Mouse (Mus musculus) macrophage (primary cell): ENCODE results near the gene Cysltr2. TPM values are rescaled to one million over a fixed set of nuclear protein-coding genes. Genes with fewer than 3 reads are reported as not detected.

ENCODE experiments used
- H3K27ac ChIP-seq: fragments of 350-480 bp; formaldehyde crosslinking; 2 replicates; pipeline ENCODE4 v1.9.0; 2021
- H3K36me3 ChIP-seq: fragments of 350-480 bp; formaldehyde crosslinking; 2 replicates; pipeline ENCODE4 v1.9.0; 2021; ENCODE audit errors: inconsistent target
- H3K4me3 ChIP-seq: fragments of 350-480 bp; formaldehyde crosslinking; 2 replicates; pipeline ENCODE4 v1.9.0; 2021; ENCODE audit errors: inconsistent target
- H3K79me2 ChIP-seq: fragments of 350-480 bp; formaldehyde crosslinking; 2 replicates; pipeline ENCODE4 v1.9.0; 2021; ENCODE audit errors: inconsistent target
- WGBS: methylation state at CpG from one replicate; pipeline ENCODE4 v1.1.7; 2026; ENCODE audit warnings: inconsistent platforms; ENCODE audit not compliant: missing documents; 5-methylcytosine and 5-hydroxymethylcytosine counted together
- polyA plus RNA-seq: library from polyadenylated mRNA; stranded (reverse); fragments of 250-400 nt; gene quantifications from 3 replicates; pipeline ENCODE4 v1.2.4, GENCODE M21; 2018; ENCODE audit warnings: inconsistent platforms

Cysltr2 gene
- polyA plus RNA-seq, 1 experiment from 2014 or later: 2.3 TPM

GRCm38 (mm10) chr14:73031218-73031617 lies 17.7 kb downstream of the Cysltr2 start:
- Histone ChIP-seq H3K79me2 (no peaks in the 10 kb centered on the region), H3K4me3 (no peak overlapping the region), H3K36me3 (no peaks in the 10 kb centered on the region), H3K27ac (no peak overlapping the region)
- 83% methylated on average over 3 of the region's 3 CpGs for WGBS

GRCm38 (mm10) chr14:73017272-73017671 lies 31.6 kb downstream of the Cysltr2 start:
- no peak overlapping the region for H3K4me3 ChIP-seq
- H3K27ac ChIP-seq: no peak overlapping the region
- no peaks in the 10 kb centered on the region for H3K36me3 ChIP-seq
- WGBS: 90% methylated on average over 3 of the region's 3 CpGs
- no peaks in the 10 kb centered on the region for H3K79me2 ChIP-seq

GRCm38 (mm10) chr14:73015386-73015785 lies 33.5 kb downstream of the Cysltr2 start:
- Histone ChIP-seq H3K4me3 (no peak overlapping the region), H3K27ac (no peak overlapping the region), H3K36me3 (no peaks in the 10 kb centered on the region), H3K79me2 (no peaks in the 10 kb centered on the region)
- 95% methylated on average over 6 of the region's 6 CpGs for WGBS

- 83% methylated on average over 9 of the region's 9 CpGs for WGBS
These were observed 35.0 kb downstream of the Cysltr2 start for GRCm38 (mm10) chr14:73013723-73014544.

GRCm38 (mm10) chr14:73001814-73002213 lies 47.1 kb downstream of the Cysltr2 start:
- H3K27ac ChIP-seq: no peak overlapping the region
- no peaks in the 10 kb centered on the region for H3K79me2 ChIP-seq
- no peak overlapping the region for H3K4me3 ChIP-seq
- no peaks in the 10 kb centered on the region for H3K36me3 ChIP-seq
- 98% methylated on average over 4 of the region's 4 CpGs for WGBS

More at GRCm38 (mm10) chr14:73013723-73014544, 35.0 kb downstream of the Cysltr2 start:
- no peak overlapping the region for H3K27ac ChIP-seq
- H3K4me3 ChIP-seq: no peak overlapping the region
- H3K36me3 ChIP-seq: no peaks in the 10 kb centered on the region
- no peaks in the 10 kb centered on the region for H3K79me2 ChIP-seq

- H3K4me3 ChIP-seq: no peak overlapping the region
- H3K79me2 ChIP-seq: no peaks in the 10 kb centered on the region
- WGBS: 54% methylated on average over 10 of the region's 10 CpGs
- H3K36me3 ChIP-seq: no peaks in the 10 kb centered on the region
- H3K27ac ChIP-seq: no peak overlapping the region
These were observed 48.6 kb downstream of the Cysltr2 start for GRCm38 (mm10) chr14:73000325-73000724.

- WGBS: 96% methylated on average over 5 of the region's 6 CpGs
These were observed 50.8 kb downstream of the Cysltr2 start for GRCm38 (mm10) chr14:72998111-72998510.

GRCm38 (mm10) chr14:72986044-72986443 lies 62.9 kb downstream of the Cysltr2 start:
- Histone ChIP-seq H3K36me3 (no peaks in the 10 kb centered on the region), H3K27ac (no peak overlapping the region), H3K79me2 (no peaks in the 10 kb centered on the region), H3K4me3 (no peak overlapping the region)
- WGBS: 92% methylated on average over 2 of the region's 2 CpGs

More at GRCm38 (mm10) chr14:72998111-72998510, 50.8 kb downstream of the Cysltr2 start:
- Histone ChIP-seq H3K79me2 (no peaks in the 10 kb centered on the region), H3K4me3 (no peak overlapping the region), H3K36me3 (no peaks in the 10 kb centered on the region), H3K27ac (no peak overlapping the region)

- WGBS: 33% methylated on average over 5 of the region's 5 CpGs
- no peaks in the 10 kb centered on the region for H3K79me2 ChIP-seq
These were observed 63.8 kb downstream of the Cysltr2 start for GRCm38 (mm10) chr14:72985113-72985512.

GRCm38 (mm10) chr14:72983456-72983855 lies 65.5 kb downstream of the Cysltr2 start:
- Histone ChIP-seq H3K27ac (peak overlapping the region; percentile 41), H3K4me3 (no peak overlapping the region)
- whole genome bisulfite sequencing: 31% methylated on average over 11 of the region's 11 CpGs

More at GRCm38 (mm10) chr14:72985113-72985512, 63.8 kb downstream of the Cysltr2 start:
- Histone ChIP-seq H3K4me3 (no peak overlapping the region), H3K27ac (no peak overlapping the region), H3K36me3 (no peaks in the 10 kb centered on the region)

GRCm38 (mm10) chr14:72982981-72983436 lies 65.9 kb downstream of the Cysltr2 start:
- 45% methylated on average over 12 of the region's 12 CpGs for WGBS
- Histone ChIP-seq H3K4me3 (no peak overlapping the region), H3K27ac (peak overlapping the region; percentile 41), H3K79me2 (no peaks in the 10 kb centered on the region), H3K36me3 (no peaks in the 10 kb centered on the region)

More at GRCm38 (mm10) chr14:72983456-72983855, 65.5 kb downstream of the Cysltr2 start:
- H3K79me2 ChIP-seq: no peaks in the 10 kb centered on the region
- H3K36me3 ChIP-seq: no peaks in the 10 kb centered on the region

GRCm38 (mm10) chr14:72980761-72981160 lies 68.2 kb downstream of the Cysltr2 start:
- H3K4me3 ChIP-seq: no peak overlapping the region
- no peaks in the 10 kb centered on the region for H3K79me2 ChIP-seq
- no peaks in the 10 kb centered on the region for H3K36me3 ChIP-seq
- peak overlapping the region; percentile 57 for H3K27ac ChIP-seq
- whole genome bisulfite sequencing: 55% methylated on average over 3 of the region's 3 CpGs

- Histone ChIP-seq H3K27ac (peak overlapping the region; percentile 57), H3K36me3 (no peaks in the 10 kb centered on the region), H3K4me3 (no peak overlapping the region), H3K79me2 (no peaks in the 10 kb centered on the region)
- 96% methylated on average over 29 of the region's 29 CpGs for WGBS
These were observed 68.8 kb downstream of the Cysltr2 start for GRCm38 (mm10) chr14:72980106-72980505.

GRCm38 (mm10) chr14:72976111-72976510 lies 72.8 kb downstream of the Cysltr2 start:
- H3K27ac ChIP-seq: no peak overlapping the region
- no peaks in the 10 kb centered on the region for H3K36me3 ChIP-seq
- H3K4me3 ChIP-seq: no peak overlapping the region
- WGBS: 89% methylated on average over 2 of the region's 2 CpGs
- H3K79me2 ChIP-seq: no peaks in the 10 kb centered on the region
